Mouse (Mus musculus): ENCODE results near the gene Hoxd3. TPM values are rescaled to one million over a fixed set of nuclear protein-coding genes. Genes with fewer than 3 reads are reported as not detected.

Gene Hoxd3
- polyA plus RNA-seq, 1 experiment from 2014 or later: 0.23 TPM

DNA sequence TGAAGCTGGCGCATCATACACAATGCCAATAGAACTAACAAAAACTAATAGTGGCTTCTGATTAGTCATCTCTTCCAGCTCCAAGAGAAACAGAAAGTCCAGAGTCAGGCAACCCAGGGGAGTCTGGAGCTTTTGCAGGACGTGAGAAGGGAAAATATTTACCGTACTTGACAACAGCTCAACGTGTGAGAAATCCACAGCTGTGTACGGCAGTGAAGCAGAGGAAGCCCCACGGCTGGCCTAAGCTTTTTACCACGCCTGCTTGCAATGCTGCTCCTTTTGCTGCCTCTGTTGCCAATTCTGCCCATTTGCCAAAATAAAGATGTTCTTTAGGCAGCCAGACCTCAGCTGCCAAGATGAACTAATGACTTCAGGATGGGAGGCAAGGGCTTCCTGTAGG lies 83.8 kb downstream of the Hoxd3 start:
- ATAC-seq (ENCODE audit: insufficient number of reproducible peaks, insufficient read depth, low FRiP score, low read depth): no peak
- no peak overlapping the region for H3K9ac ChIP-seq (ENCODE audit: low read length)
- no peaks in the 10 kb centered on the region for H3K27me3 ChIP-seq (ENCODE audit: control insufficient read depth, insufficient read depth, low read length)
- WGBS: 32% methylated on average over 7 of the region's 7 CpGs
- H3K4me3 ChIP-seq (ENCODE audit: control insufficient read depth in 1 of 2, insufficient read depth in 1 of 2, low read depth in 1 of 2, low read length in 2 of 2): no peak overlapping the region
- no peaks in the 10 kb centered on the region for H3K36me3 ChIP-seq (ENCODE audit: control insufficient read depth, insufficient read depth, low read length)
- H3K27ac ChIP-seq (replicated peaks in 1 of 2; ENCODE audit: control insufficient read depth in 1 of 2, insufficient read depth in 1 of 2, low read depth in 2 of 2, low read length in 2 of 2): no peak overlapping the region
- H3K4me1 ChIP-seq (ENCODE audit: control insufficient read depth in 2 of 2, insufficient read depth in 2 of 2, low read length in 2 of 2): no peaks in the 10 kb centered on the region
- H3K4me2 ChIP-seq (ENCODE audit: low read length): no peak overlapping the region
- no peaks in the 10 kb centered on the region for H3K9me3 ChIP-seq (ENCODE audit: control insufficient read depth, low read length)

MicroRNA genes within 50 kb of the gene (microRNA counts, 519-probe panel; counts per million panel counts)
- 322 counts per million, percentile 70 among the panel's probes with 10 or more counts for microRNA mmu-miR-10b

Small RNA genes within 50 kb of the gene (microRNA-seq; reads per million reads assigned to microRNA genes)
- gene Gm44463 (not detected), gene Mir10b (1,167 reads per million, percentile 79 among the genes with 10 or more reads in this experiment)

Other genes starting within 250 kb of the Hoxd3 start
- 18.7 and 20.1 TPM in 2 replicates for gene Lnpk, start 132.5 kb upstream of the Hoxd3 start, polyA plus RNA-seq (2014; fragmentation: Nextera tagmentation; extraction: Ambion mirVana)
- gene Evx2, start 52.4 kb upstream of the Hoxd3 start, polyA plus RNA-seq (2014; fragmentation: Nextera tagmentation; extraction: Ambion mirVana): not detected in 2 replicates
- not detected in 2 replicates for gene Hoxd13, start 43.6 kb upstream of the Hoxd3 start, polyA plus RNA-seq (2014; fragmentation: Nextera tagmentation; extraction: Ambion mirVana)
- gene Hoxd12, start 36.9 kb upstream of the Hoxd3 start, polyA plus RNA-seq (2014; fragmentation: Nextera tagmentation; extraction: Ambion mirVana): not detected in 2 replicates
- not detected in 2 replicates for gene Hoxd11, start 32.4 kb upstream of the Hoxd3 start, polyA plus RNA-seq (2014; fragmentation: Nextera tagmentation; extraction: Ambion mirVana)
- not detected in 2 replicates for gene Hoxd10, start 20.0 kb upstream of the Hoxd3 start, polyA plus RNA-seq (2014; fragmentation: Nextera tagmentation; extraction: Ambion mirVana)
- 0.22 TPM in 1 of 2 replicates, not detected in the other for gene Hoxd9, start 14.2 kb upstream of the Hoxd3 start, polyA plus RNA-seq (2014; fragmentation: Nextera tagmentation; extraction: Ambion mirVana)
- 0.36 and 0.61 TPM in 2 replicates for gene Hoxd8, start 7.3 kb upstream of the Hoxd3 start, polyA plus RNA-seq (2014; fragmentation: Nextera tagmentation; extraction: Ambion mirVana)
- 0.34 TPM in 1 of 2 replicates, not detected in the other for gene Hoxd4, start within 50 bp of the Hoxd3 start, polyA plus RNA-seq (2014; fragmentation: Nextera tagmentation; extraction: Ambion mirVana)
- 0.05 TPM in 1 of 2 replicates, not detected in the other for gene Gm28230, start 14.8 kb downstream of the Hoxd3 start, polyA plus RNA-seq (2014; fragmentation: Nextera tagmentation; extraction: Ambion mirVana)
- not detected in 2 replicates for gene Hoxd1, start 51.1 kb downstream of the Hoxd3 start, polyA plus RNA-seq (2014; fragmentation: Nextera tagmentation; extraction: Ambion mirVana)
- gene Mtx2, start 113.9 kb downstream of the Hoxd3 start, polyA plus RNA-seq (2014; fragmentation: Nextera tagmentation; extraction: Ambion mirVana): 187 and 191 TPM in 2 replicates